Mouse (Mus musculus): ENCODE results near the gene Cop1.
A peak's percentile ranks its signal among the peaks of the same experiment; 100 is the strongest.

The Cop1 gene

DNA sequence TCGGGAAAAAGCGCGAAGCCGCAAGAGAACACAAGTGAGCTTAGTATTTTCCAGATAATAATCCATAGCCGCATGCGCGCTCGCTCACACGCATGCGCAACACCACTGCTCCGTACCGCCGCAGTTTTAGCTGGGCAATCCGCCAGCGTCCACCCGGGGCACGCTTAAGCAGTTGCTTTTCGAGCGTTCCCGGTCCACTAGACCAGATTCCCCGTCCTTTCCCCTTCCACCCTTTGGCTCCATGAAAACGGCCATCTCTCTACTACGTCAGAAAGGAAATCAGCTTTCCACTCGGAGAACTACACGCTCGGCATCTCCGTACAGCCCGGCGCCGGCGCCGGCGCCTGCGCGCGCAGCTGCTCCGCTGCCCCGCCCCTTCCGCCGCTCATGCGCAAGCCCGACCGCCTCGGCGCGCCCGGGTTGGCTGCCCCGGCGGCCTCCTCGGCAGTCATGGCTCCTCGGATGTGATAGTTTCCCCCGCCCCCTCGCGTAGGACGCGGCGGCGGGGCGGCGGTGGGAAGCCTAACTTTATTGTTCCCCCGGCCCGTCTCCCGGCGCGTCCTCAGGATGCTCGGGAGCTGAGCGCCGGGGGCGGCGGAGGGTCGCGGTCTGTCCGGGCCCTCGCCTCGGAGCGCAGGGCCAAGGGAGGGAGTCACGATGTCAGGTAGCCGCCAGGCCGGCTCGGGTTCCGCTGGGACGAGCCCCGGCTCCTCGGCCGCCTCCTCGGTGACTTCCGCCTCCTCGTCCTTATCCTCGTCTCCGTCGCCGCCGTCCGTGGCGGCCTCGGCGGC, at the start of gene Cop1:
Gene Cop1, plus strand, starts transcription at position 540 of the 791 bp plus-strand sequence.
- peak; percentile 90 for DNase-seq (ENCODE audit: low spot score)

DNA sequence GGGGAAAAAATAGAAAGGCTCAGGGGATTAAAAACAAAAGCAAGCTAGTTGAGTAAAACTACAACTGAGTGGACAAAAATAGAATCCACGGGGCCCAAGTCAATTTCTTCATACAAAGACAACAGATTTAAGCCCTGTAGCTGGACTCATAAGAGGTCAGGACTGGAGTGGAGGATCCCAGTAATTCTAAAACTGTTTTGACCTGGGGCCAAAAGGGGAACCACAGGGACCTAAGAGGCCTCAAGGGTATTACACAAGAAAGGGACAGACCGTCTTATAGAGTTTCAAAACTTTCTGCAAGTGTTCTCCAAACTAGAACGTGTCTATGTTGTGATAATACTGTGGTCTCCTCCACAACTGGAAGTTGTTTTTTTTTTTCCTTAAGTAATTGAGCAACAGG, 45.4 kb upstream of the Cop1 start:
- DNase-seq (ENCODE audit: low spot score), result no peak

DNA sequence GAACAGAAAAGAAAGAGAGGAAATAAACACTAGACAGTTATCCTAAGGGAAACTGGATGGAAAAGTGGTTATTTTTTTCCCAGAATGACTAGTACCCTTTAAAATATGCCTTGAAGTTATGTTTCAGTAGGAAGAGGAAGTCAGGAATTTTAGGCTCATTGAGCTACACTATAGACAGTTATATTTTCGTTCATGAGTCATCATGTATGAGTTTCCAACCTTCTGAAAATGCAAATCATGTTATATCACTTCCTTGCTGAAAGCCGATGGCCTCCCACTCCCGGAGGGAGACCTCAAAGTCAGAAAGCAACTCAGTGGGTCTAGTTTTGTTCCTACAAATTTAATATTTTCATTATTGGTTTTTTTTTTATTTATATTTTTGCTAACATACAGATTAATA, 33.5 kb upstream of the Cop1 start:
- DNase-seq (ENCODE audit: low spot score), result no peak

DNA sequence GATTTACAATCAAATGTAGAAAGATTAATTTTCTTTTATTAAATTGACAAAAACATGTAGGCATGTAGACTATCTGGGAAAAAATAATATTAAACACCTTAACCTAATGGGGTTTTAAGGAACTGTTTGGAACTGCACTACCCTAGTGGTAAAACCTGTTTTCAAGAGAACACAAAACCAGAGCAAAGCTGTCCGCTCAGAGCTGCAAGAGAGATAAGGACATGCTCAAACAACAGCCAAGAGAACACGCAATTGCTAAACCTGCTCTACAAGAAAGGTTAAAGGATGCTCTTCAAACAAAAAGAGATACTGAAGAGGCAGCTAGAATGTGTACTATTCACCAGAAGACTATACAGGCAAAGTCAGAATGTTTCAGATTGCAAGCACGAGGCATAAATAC, 32.5 kb upstream of the Cop1 start:
- no peak for DNase-seq (ENCODE audit: low spot score)

DNA sequence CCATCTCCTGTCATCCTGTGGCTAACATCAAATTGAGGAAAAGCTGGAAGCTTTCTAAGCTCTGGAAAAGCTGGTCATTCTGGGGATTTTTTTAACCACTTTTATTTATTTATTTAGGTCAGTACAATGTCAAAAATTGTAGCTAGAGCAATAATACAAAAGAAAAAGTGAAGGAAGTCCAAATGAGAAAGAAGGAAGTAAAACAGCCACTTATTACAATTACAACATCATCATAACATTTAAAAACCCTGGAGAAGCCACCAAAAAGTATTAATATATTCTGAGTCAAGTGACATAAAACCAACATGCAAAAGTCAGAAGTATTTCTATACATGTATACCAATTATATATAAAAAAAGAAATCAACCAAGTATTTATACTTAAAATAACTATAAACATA, 30.9 kb upstream of the Cop1 start:
- DNase-seq (ENCODE audit: low spot score), result no peak

DNA sequence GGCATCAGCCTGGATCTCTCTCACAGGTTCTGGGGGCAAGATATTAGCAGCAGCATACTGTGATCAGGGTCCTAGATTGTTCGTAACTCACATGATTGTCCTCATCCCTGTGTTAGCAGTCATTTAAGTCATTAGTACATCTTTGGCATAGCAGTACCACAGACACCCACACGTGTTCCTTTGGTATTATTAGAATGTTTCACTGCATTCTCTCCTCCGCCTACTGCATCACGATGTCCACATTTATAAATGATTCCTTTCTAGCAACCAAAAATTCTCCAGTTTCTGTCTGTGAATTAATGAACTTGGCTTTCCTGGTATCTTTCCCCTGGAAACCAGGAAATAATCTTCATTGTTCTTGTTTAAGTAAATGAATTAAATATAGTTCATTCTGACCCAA, 20.4 kb upstream of the Cop1 start:
- no peak for DNase-seq (ENCODE audit: low spot score)

DNA sequence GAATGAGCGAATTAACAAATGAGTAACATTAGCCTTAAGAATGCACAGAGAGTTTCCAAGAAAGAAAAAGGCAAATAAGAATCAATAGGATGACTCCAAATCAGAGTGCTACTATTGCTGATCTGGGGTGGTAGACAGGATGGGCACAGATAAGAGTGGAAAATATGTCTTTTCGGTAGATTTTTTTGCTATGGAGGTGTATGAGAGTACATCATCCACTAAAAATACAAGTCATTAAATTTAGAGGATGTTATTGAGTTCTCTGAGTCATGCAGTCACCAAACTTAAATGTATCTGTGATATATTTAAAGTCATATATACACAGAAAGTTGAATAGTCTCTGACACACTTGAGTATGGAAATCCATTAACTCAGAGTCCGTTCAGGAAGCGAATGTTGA, 14.7 kb upstream of the Cop1 start:
- no peak for DNase-seq (ENCODE audit: low spot score)

DNA sequence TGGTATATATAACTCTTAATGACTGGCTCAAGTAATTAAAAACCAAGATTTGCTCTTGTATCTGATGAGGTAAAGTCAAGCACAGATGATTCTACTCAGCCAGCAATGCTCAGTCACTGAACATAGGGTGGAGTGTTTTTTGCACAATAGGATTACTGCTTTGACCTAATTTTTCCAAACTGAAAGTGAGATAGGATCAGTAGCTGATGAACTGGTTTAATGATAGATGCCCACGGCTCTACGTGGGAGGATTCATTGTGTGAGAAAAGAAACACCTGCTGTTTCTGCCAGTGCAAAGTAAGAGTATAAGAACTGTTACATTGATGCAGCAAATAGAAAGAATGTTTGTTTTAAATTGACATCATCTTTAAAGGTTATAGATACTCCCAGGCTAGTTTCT, 10.1 kb upstream of the Cop1 start:
- DNase-seq (ENCODE audit: low spot score), result no peak

DNA sequence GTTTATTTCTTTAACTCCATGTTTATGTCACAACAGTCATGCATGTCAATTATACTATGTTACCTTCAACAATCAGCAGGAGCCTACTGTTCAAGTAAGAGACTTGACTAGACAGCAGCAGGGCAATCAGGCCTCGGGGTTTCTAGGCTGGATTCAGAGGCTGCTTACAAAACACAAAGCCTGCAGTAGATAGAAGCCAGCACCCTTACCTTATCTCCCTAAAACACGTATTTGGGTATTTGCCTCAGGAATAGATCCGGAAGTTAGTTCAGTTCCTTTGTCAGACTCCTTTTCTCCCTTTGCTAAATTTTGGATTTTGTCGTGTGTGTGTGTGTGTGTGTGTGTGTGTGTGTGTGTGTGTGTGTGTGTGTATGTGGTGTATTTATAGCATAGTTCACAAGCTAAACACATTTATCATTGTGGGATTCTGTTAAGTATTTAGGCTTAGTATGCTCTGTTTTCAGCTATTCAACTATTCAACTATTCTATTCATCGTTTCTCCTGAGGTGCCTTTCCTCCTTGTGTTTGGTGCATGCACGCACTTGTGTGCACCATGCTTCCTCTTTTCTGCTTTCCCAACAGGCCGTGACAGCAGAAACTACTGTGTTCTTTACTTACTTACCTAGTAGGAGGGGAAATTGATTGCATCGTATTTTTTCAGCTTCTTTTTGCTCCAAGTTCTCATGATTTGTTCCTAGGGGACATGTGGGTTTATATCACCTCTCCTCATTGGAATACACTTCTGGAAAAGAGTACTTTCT, 6.9 kb upstream of the Cop1 start:
- DNase-seq (ENCODE audit: low spot score), result no peak

DNA sequence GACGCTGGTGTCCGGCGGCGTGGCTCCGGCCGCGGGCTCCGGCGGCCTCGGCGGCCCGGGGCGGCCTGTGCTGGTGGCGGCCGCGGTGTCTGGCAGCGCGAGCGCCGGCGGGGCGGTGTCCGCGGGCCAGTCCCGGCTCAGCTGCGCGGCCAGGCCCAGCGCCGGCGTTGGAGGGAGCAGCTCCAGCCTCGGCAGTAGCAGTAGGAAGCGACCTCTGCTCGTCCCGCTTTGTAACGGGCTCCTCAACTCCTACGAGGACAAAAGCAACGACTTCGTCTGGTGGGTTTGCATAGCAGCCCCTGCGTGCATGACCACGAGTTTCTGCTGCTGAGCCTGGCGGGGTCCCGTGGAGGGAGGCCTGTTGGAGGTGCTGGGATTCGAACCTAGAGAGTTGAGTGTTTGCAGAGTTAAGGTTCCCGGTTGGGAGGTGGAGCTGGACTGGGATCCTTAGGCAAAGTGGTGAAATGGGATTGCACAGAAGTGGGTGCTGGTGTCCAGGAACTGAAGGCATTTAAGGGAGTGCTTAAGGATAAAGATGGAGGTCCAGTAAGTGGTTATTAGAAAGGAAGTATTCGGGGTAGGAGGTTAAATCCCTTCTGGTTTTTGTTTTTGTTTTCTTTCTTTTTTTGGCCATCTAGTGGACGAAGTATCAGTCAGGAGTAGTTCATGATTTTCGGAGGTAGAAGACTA, 597 bp downstream of the Cop1 start:
- DNase-seq (ENCODE audit: low spot score), result peak; percentile 20

DNA sequence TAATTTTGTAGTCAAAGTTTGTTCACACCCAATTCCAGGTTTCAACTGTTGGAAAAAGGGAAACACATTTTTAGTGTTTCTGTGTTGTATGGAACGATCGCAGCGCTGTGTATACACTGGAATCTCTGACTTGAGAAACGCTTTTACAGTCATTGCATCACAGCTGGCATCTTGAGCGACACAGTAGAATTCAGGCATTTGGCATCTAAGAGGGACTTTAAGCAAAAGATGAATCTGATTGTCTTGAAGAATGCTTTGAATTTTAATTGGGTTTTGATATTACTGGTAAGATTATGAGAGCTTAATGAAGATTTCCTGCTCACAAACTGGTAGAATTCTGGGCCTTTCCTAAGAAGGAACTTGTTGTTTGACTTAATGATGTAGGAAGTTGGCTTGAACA, 1.3 kb downstream of the Cop1 start:
- no peak for DNase-seq (ENCODE audit: low spot score)

DNA sequence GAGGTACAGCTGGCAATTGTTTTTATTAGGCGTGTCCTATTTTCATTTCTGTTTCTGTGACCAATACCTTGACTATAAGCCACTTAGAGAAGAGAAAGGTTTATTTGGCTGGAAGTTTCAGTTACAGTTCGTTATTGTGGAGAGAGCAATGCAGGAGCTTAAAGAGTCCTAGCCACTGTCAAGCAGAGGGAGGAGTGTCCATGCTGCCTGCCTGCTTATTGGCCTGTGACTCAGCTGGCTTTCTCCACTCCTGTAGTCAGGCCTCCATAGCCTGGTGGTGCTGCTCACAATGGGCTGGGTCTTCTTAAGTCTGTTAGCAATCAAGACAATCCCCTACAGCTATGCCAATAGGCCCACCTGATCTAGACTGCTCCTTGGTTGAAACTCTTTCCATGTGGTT, 2.4 kb downstream of the Cop1 start:
- DNase-seq (ENCODE audit: low spot score), result no peak

DNA sequence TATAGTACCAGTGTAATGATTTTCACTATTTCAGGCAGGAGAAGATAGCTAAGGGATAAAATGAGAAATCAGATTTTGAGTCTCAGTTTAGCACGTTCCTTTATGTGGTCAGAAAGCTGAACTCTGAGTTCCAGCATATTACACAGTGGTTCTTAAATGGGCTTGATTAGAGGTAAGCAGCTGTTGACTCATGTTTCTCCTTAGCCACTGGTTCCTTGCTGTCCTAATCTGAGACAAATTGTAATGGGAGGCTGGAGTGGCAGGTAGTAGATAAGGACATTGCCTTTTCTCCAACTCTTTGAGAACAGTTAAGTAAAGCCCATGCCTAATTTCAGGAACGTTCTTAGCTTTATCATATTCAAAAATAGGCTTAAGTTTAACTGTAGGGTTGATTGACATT, 3.6 kb downstream of the Cop1 start:
- no peak for DNase-seq (ENCODE audit: low spot score)

DNA sequence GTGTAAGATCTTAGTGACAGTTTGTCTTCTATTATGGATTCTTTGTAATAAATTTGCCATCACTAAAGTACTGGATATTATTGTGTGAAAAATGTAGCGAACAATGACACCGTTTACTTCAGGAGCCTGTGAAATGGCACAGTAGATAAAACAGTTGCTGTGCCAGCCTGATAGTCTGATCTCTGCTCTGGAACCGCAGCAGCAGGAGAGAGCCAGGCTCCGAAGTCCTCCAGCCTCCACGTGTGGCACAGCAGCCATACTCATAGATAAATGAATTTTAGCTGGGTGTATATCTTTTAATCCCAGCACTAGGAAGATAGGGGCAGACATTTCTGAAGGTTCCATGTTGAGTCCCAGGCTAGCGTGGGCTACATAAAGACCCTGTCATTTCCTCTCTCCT, 6.0 kb downstream of the Cop1 start:
- no peak for DNase-seq (ENCODE audit: low spot score)

DNA sequence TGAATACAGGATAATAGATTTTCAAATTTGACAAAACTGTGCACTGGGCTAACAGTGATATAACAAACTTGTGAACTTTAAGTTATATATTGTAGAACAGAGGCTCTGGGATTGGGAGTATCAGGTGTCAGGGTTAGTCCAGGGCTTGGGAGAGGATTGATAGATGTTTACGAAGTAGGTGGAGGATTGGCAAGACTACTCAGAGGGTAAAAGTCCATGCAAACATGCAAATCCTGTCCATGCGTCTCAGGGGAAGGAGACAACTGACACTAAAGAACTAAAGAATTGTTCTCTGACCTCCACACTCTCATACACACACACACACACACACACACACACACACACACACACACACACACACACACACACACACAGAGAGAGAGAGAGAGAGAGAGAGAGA, 18.2 kb downstream of the Cop1 start:
- DNase-seq (ENCODE audit: low spot score), result no peak

DNA sequence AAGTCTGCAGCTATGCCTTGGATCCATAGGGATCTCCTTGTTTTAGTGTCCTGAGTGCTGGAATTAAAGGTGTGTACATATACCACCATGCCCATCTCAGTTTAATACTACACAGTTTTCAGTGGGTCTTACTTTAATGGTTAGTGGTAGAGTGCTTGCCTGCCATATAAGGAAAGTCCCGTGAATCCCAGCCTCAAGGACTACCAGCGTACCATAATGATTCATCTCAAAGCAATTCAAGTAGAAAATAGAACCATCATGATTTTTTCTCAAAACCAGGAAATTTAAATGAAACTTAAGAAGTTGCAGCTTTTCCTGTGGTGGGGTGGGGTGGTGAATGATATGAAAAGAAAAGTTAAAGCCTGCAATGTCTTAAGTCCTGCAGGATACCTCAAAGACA, 21.0 kb downstream of the Cop1 start:
- DNase-seq (ENCODE audit: low spot score), result no peak

DNA sequence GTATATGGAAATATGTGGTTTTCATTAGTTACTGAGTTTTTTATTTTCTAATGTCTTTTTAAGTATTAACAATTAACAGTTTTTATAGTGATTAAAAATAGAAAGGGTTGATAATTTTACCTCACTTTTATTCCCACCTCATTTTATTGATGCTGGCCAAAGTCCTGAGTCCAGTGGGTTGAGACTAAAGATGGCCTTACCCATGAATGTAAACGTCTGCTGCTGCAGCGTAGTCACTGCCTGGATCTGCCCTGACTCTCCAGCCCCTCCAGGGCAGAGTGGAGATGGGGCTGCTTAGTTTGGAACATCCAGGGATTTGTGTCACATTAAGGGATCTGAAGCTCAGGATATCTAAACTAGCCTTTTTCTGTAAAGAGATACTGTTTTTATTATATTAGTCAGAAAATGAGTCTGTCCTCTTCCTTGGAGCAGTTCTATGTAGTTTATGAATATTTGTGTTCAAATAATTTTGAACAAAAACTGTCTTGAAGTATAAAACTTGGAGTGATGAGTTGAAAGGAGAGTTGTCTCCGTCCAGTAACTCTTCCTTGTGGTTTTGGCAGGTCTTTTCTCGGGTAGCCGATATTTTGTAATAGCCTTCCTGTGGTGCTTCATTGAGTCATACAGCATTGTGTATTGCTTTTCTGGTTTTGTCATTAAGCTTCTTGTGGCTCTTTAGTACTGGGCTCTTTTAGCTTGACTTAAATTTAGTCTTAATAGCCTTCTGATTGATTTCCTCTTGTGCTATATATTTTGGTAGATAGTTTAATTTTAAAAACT, 23.0 kb downstream of the Cop1 start:
- no peak for DNase-seq (ENCODE audit: low spot score)

DNA sequence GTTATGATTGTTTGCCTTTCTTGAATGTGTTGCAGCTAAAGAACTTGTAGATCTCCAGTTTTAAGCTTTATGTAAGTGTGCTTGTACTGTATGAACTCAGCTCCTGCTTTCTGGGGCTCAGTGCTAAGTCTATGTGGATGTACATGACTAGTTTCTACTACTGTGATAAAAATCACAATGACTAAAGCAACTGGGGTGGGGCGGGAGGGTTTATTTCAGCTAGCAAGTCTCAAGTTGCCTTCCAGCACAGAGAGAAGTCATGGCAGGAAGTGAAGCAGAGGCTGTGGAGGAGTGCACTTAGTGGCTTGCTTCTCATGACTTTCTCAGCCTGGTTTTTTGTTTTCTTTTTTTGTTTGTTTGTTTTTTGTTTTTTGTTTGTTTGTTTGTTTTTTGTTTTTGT, 24.4 kb downstream of the Cop1 start:
- no peak for DNase-seq (ENCODE audit: low spot score)

DNA sequence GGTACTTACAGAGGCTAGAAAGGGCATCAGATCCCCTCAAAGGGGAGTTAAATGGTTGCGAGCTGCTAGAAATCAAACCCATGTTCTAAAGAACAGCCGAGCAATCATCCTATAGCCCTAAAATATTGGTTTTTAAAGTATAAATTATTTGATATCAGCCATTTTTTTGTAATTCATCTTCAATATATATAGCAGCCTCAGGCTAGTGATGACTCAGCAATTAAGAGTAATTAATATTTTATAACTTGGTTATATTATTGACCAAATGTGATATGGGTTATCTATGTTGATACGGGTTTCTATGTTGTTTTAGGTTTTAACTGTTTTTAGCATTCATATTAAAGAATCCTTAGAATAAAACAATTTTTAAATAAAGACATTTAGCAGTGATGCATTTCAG, 31.7 kb downstream of the Cop1 start:
- no peak for DNase-seq (ENCODE audit: low spot score)

DNA sequence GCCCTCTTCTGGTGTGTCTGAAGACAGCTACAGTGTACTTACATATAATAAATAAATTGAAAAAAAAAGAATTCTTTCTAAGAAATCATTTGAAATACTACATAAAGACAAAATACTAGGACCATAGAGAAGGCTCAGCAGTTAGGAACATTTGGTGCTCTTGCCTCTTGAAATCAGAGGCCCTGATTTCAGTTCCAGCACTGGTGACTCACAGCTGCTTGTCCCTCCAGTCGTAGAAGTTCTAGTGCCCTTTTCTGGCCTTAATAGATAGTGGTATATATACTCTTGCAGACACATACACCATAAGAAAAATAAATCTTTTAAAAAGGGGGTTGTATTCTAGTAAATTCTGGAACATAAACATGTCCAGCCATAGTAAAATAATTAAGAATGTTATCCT, 48.0 kb downstream of the Cop1 start:
- no peak for DNase-seq (ENCODE audit: low spot score)

DNA sequence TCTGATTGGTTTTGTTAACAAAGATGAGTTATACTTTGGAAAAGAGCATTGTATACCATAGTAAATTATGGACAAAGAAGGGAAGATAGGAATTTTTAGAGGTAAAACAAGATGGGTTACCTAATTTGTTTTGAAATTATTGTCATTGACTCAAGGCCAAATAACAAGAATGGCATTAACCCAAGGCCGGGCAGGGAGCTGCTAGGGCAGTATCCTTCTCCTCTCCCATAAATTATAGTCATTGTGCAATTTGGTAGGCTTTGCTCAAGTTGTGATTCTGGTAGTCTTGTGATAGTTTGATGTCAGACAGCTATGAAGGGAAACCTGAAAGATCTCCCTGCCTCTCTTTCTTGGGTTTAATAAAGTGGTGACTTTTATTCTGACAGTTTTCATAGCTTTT, 49.7 kb downstream of the Cop1 start:
- DNase-seq (ENCODE audit: low spot score), result no peak

DNA sequence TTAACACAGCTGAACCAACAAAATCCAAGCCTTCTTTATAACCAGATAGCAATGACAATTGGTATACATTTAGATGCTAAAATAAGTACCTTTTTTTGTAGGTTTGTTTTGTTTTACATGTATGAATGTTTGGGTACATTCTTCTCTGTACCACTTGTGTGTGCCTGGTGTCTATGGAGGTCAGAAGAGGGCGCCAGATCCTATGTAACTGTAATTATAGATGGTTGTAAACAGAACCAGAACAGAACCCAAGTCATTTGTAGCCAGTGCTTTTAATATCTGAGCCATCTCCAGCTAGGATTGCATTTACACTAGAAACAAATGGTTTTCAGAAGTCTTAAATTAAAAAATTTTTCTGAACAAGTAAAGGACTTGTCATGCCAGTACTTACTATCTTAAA, 54.7 kb downstream of the Cop1 start:
- DNase-seq (ENCODE audit: low spot score), result no peak
